Mouse (Mus musculus) brain, embryonic 18.5 days (tissue): ENCODE measurements around the gene Gm33543.

Source experiments
- DNase-seq: peaks from one replicate; pipeline ENCODE4 v3.0.0-alpha.2; 2012; ENCODE audit warnings: low read depth, low spot score

The Gm33543 gene

GRCm38 (mm10) chr10:95836530-95837264 is 6.0 kb downstream of the Gm33543 start:
- no peak for DNase-seq

- DNase-seq, result no peak
These were observed 11.8 kb downstream of the Gm33543 start for GRCm38 (mm10) chr10:95830891-95831290.

GRCm38 (mm10) chr10:95829471-95829870 is 13.3 kb downstream of the Gm33543 start:
- DNase-seq, result no peak

- no peak for DNase-seq
These were observed 14.4 kb downstream of the Gm33543 start for GRCm38 (mm10) chr10:95828374-95828773.

GRCm38 (mm10) chr10:95825651-95826050 is 17.1 kb downstream of the Gm33543 start:
- no peak for DNase-seq

- DNase-seq, result no peak
These were observed 24.2 kb downstream of the Gm33543 start for GRCm38 (mm10) chr10:95818506-95818905.

- DNase-seq, result no peak
These were observed 25.1 kb downstream of the Gm33543 start for GRCm38 (mm10) chr10:95817419-95818161.

- no peak for DNase-seq
These were observed 28.4 kb downstream of the Gm33543 start for GRCm38 (mm10) chr10:95814351-95814750.

GRCm38 (mm10) chr10:95811869-95812268 is 30.9 kb downstream of the Gm33543 start:
- DNase-seq, result no peak

- DNase-seq, result no peak
These were observed 41.3 kb downstream of the Gm33543 start for GRCm38 (mm10) chr10:95801443-95801811.

GRCm38 (mm10) chr10:95800693-95801442 is 41.9 kb downstream of the Gm33543 start:
- DNase-seq, result no peak

GRCm38 (mm10) chr10:95797645-95798395 is 44.9 kb downstream of the Gm33543 start:
- DNase-seq, result no peak

GRCm38 (mm10) chr10:95795500-95795899 is 47.2 kb downstream of the Gm33543 start:
- no peak for DNase-seq

GRCm38 (mm10) chr10:95794706-95795105 is 48.0 kb downstream of the Gm33543 start:
- no peak for DNase-seq

- DNase-seq, result peak; percentile 4
These were observed 51.3 kb downstream of the Gm33543 start for GRCm38 (mm10) chr10:95791427-95791804.

GRCm38 (mm10) chr10:95790771-95791426 is 51.8 kb downstream of the Gm33543 start:
- peak; percentile 45 for DNase-seq

GRCm38 (mm10) chr10:95787176-95787575 is 55.6 kb downstream of the Gm33543 start:
- no peak for DNase-seq

GRCm38 (mm10) chr10:95784837-95785236 is 57.9 kb downstream of the Gm33543 start:
- no peak for DNase-seq

- DNase-seq, result no peak
These were observed 61.7 kb downstream of the Gm33543 start for GRCm38 (mm10) chr10:95780881-95781600.

GRCm38 (mm10) chr10:95779801-95780385 is 62.8 kb downstream of the Gm33543 start:
- no peak for DNase-seq
